Mouse (Mus musculus) MEL (cell line): Measurements from ENCODE around the gene Acta1. TPM values are rescaled to one million over a fixed set of nuclear protein-coding genes. Genes with fewer than 3 reads are reported as not detected.

Experiments used
- DNase-seq: peaks from one replicate; pipeline ENCODE4 v3.0.0; 2011; ENCODE audit warnings: low read depth, low spot score
- H3K27ac ChIP-seq: 2 replicates; pipeline ENCODE4 v1.5.1; 2012; ENCODE audit warnings: low read depth, mild to moderate bottlenecking, control low read depth, low read length, moderate library complexity; ENCODE audit not compliant: control insufficient read depth
- H3K27me3 ChIP-seq, 2 experiments: fragments of 150-350 bp in 1 of 2; sonication (generic) in 1 of 2; 2 replicates each; pipeline ENCODE4 v1.6.1; 2012; ENCODE audit warnings: low read length in 2 of 2, mild to moderate bottlenecking in 2 of 2, improper control_type of control experiment in 1 of 2, moderate library complexity in 1 of 2; ENCODE audit not compliant: insufficient read depth in 2 of 2, control insufficient read depth in 1 of 2
- H3K36me3 ChIP-seq, 2 experiments: 2 replicates each; pipeline ENCODE4 v1.6.1; 2012 to 2014; ENCODE audit warnings: low read length in 2 of 2, improper control_type of control experiment in 1 of 2, inconsistent platforms in 1 of 2, mild to moderate bottlenecking in 1 of 2; ENCODE audit not compliant: insufficient read depth in 2 of 2, control insufficient read depth in 1 of 2
- H3K4me1 ChIP-seq, 2 experiments: fragments of 150-350 bp in 1 of 2; sonication (generic) in 1 of 2; 2 replicates each; pipeline ENCODE4 v1.6.1; 2012; ENCODE audit warnings: low read length in 2 of 2, improper control_type of control experiment in 1 of 2, mild to moderate bottlenecking in 1 of 2; ENCODE audit not compliant: insufficient read depth in 2 of 2, control insufficient read depth in 1 of 2
- H3K4me3 ChIP-seq, 2 experiments: fragments of 150-350 bp in 1 of 2; sonication (generic) in 1 of 2; 2 replicates each; pipeline ENCODE4 v1.5.1; 2012; ENCODE audit warnings: low read depth in 2 of 2, low read length in 2 of 2, mild to moderate bottlenecking in 2 of 2, moderate library complexity in 2 of 2, control low read depth in 1 of 2, improper control_type of control experiment in 1 of 2; ENCODE audit not compliant: control insufficient read depth in 1 of 2, insufficient read depth in 1 of 2
- H3K79me2 ChIP-seq: 2 replicates; pipeline ENCODE4 v1.6.1; 2012; ENCODE audit warnings: mild to moderate bottlenecking, low read length, moderate library complexity; ENCODE audit not compliant: control insufficient read depth, poor library complexity, insufficient read depth
- H3K9ac ChIP-seq: 2 replicates; pipeline ENCODE4 v1.6.1; 2012; ENCODE audit warnings: low read depth, mild to moderate bottlenecking, control low read depth, low read length, moderate library complexity; ENCODE audit not compliant: control insufficient read depth, poor library complexity, severe bottlenecking
- H3K9me3 ChIP-seq: fragments of 150-350 bp; sonication (generic); replicated peaks from 2 replicates; pipeline ENCODE4 v1.6.1; 2012; ENCODE audit warnings: mild to moderate bottlenecking, low read length, improper control_type of control experiment, moderate library complexity; ENCODE audit not compliant: insufficient read depth
- BHLHE40 ChIP-seq: IDR thresholded peaks from 2 replicates; pipeline ENCODE4 v1.6.1; 2012; ENCODE audit warnings: low read depth, mild to moderate bottlenecking, inconsistent platforms, low read length, improper control_type of control experiment, borderline replicate concordance
- CHD2 ChIP-seq: IDR thresholded peaks from 2 replicates; pipeline ENCODE4 v1.6.1; 2011; ENCODE audit warnings: low read length, improper control_type of control experiment
- CTCF ChIP-seq, 3 experiments: IDR thresholded peaks in 2 of 3; conservative IDR thresholded peaks in 1 of 3; 2 replicates each; pipeline ENCODE4 v1.5.1; 2011 to 2012; ENCODE audit warnings: low read length in 3 of 3, low read depth in 2 of 3, mild to moderate bottlenecking in 2 of 3, improper control_type of control experiment in 1 of 3, inconsistent platforms in 1 of 3, mixed read lengths in 1 of 3, moderate library complexity in 1 of 3; ENCODE audit not compliant: control insufficient read depth in 1 of 3, insufficient read depth in 1 of 3, poor library complexity in 1 of 3, severe bottlenecking in 1 of 3
- ELF1 ChIP-seq: IDR thresholded peaks from 2 replicates; pipeline ENCODE4 v1.6.1; 2014; ENCODE audit warnings: low read depth, mild to moderate bottlenecking, inconsistent platforms, low read length, improper control_type of control experiment, moderate library complexity
- ETS1 ChIP-seq: IDR thresholded peaks from 2 replicates; pipeline ENCODE4 v1.6.1; 2012; ENCODE audit warnings: low read depth, mild to moderate bottlenecking, inconsistent platforms, low read length, improper control_type of control experiment, moderate library complexity
- GATA1 ChIP-seq: IDR thresholded peaks from 2 replicates; pipeline ENCODE4 v1.6.1; 2011; ENCODE audit warnings: low read depth, low read length, improper control_type of control experiment
- JUND ChIP-seq: IDR thresholded peaks from 2 replicates; pipeline ENCODE4 v1.6.1; 2011; ENCODE audit warnings: low read depth, mild to moderate bottlenecking, improper control_type of control experiment, low read length
- MEF2A ChIP-seq: IDR thresholded peaks from 2 replicates; pipeline ENCODE4 v1.6.1; 2014; ENCODE audit warnings: low read depth, mild to moderate bottlenecking, inconsistent platforms, low read length, improper control_type of control experiment; ENCODE audit not compliant: poor library complexity, insufficient replicate concordance, severe bottlenecking; ENCODE audit errors: extremely low read depth
- MYC ChIP-seq: IDR thresholded peaks from 2 replicates; pipeline ENCODE4 v1.6.1; 2011; ENCODE audit warnings: low read depth, mild to moderate bottlenecking, low read length, improper control_type of control experiment, moderate library complexity
- POLR2A ChIP-seq, 2 experiments: IDR thresholded peaks; 2 replicates each; pipeline ENCODE4 v1.6.1; 2011 to 2012; ENCODE audit warnings: low read length in 2 of 2, mild to moderate bottlenecking in 2 of 2, control low read depth in 1 of 2, improper control_type of control experiment in 1 of 2, low read depth in 1 of 2, moderate library complexity in 1 of 2; ENCODE audit not compliant: control insufficient read depth in 1 of 2, insufficient read depth in 1 of 2, poor library complexity in 1 of 2
- POLR2AphosphoS5 ChIP-seq: IDR thresholded peaks from 2 replicates; pipeline ENCODE4 v1.6.1; 2012; ENCODE audit warnings: low read depth, borderline replicate concordance, mild to moderate bottlenecking, inconsistent platforms, low read length, moderate library complexity, mixed read lengths
- SIN3A ChIP-seq: IDR thresholded peaks from 2 replicates; pipeline ENCODE4 v1.6.1; 2012; ENCODE audit warnings: low read length, improper control_type of control experiment, inconsistent platforms
- SMC3 ChIP-seq: IDR thresholded peaks from 2 replicates; pipeline ENCODE4 v1.6.1; 2011; ENCODE audit warnings: low read depth, low read length, improper control_type of control experiment
- TAL1 ChIP-seq: IDR thresholded peaks from 2 replicates; pipeline ENCODE4 v1.6.1; 2012; ENCODE audit warnings: mild to moderate bottlenecking, inconsistent platforms, low read length, moderate library complexity, mixed read lengths
- TBP ChIP-seq: IDR thresholded peaks from 2 replicates; pipeline ENCODE4 v1.8.0; 2011; ENCODE audit warnings: low read depth, low read length, improper control_type of control experiment
- USF1 ChIP-seq: IDR thresholded peaks from 2 replicates; pipeline ENCODE4 v1.6.1; 2014; ENCODE audit warnings: low read depth, mild to moderate bottlenecking, inconsistent platforms, low read length, improper control_type of control experiment, moderate library complexity
- USF2 ChIP-seq, 2 experiments: IDR thresholded peaks; 2 replicates each; pipeline ENCODE4 v1.6.1; 2011 to 2012; ENCODE audit warnings: improper control_type of control experiment in 2 of 2, low read length in 2 of 2, borderline replicate concordance in 1 of 2, inconsistent platforms in 1 of 2, low read depth in 1 of 2, mild to moderate bottlenecking in 1 of 2; ENCODE audit not compliant: insufficient read depth in 1 of 2
- ZKSCAN1 ChIP-seq: IDR thresholded peaks from 2 replicates; pipeline ENCODE4 v1.6.1; 2012; ENCODE audit warnings: low read depth, mild to moderate bottlenecking, inconsistent platforms, low read length, improper control_type of control experiment, moderate library complexity
- ZMIZ1 ChIP-seq: IDR thresholded peaks from 2 replicates; pipeline ENCODE4 v1.6.1; 2012; ENCODE audit warnings: low read depth, mild to moderate bottlenecking, inconsistent platforms, low read length, improper control_type of control experiment, moderate library complexity
- polyA plus RNA-seq, 2 experiments: library from polyadenylated mRNA; stranded (reverse) in 1 of 2; unstranded in 1 of 2; fragments of >175 nt in 1 of 2; fragments of >200 nt in 1 of 2; gene quantifications; 2 replicates each; pipeline versions ENCODE4 v1.2.1 to v1.2.4; 2012; ENCODE audit warnings: low replicate concordance in 2 of 2, low read depth in 1 of 2; ENCODE audit not compliant: insufficient read length in 2 of 2, insufficient read depth in 1 of 2, missing spikeins in 1 of 2
- total RNA-seq: library from RNA; depleted of rRNA; stranded (reverse); fragments of 300-350 nt; gene quantifications from 2 replicates; pipeline ENCODE4 v1.2.3, GENCODE M21; 2012

Acta1 gene
- total and polyA plus RNA-seq, 3 experiments: 0.23 to 0.32 TPM; not detected in 1

GRCm38 (mm10) chr8:123865786-123866185, 28.8 kb downstream of the Acta1 start:
- no peak for TF ChIP-seq JUND
- no peak for TF ChIP-seq MYC
- TF ChIP-seq BHLHE40: no peak
- no peak for TF ChIP-seq USF2 (IDR thresholded peaks at IDR 0.05; ENCODE audit: borderline replicate concordance in 1 of 2, insufficient read depth in 1 of 2, low read depth in 1 of 2, low read length in 2 of 2)
- no peak for TF ChIP-seq CTCF (IDR thresholded peaks at IDR 0.05 in 2 of 3, conservative IDR thresholded peaks at IDR 0.05 in 1 of 3; ENCODE audit: control insufficient read depth in 1 of 3, insufficient read depth in 1 of 3, low read depth in 2 of 3, low read length in 3 of 3, poor library complexity in 1 of 3, severe bottlenecking in 1 of 3)
- no peak for TF ChIP-seq TAL1
- no peak for TF ChIP-seq ZMIZ1
- TF ChIP-seq ETS1: no peak
- TF ChIP-seq GATA1: no peak
- TF ChIP-seq TBP: no peak
- no peak for TF ChIP-seq POLR2AphosphoS5
- TF ChIP-seq ELF1: no peak
- no peak for TF ChIP-seq MEF2A
- no peak for TF ChIP-seq CHD2
- TF ChIP-seq POLR2A (IDR thresholded peaks at IDR 0.05; ENCODE audit: control insufficient read depth in 1 of 2, insufficient read depth in 1 of 2, low read depth in 1 of 2, low read length in 2 of 2, poor library complexity in 1 of 2): no peak
- TF ChIP-seq ZKSCAN1: no peak
- Histone ChIP-seq H3K9me3 (no peaks in the 10 kb centered on the region), H3K27ac (no peak overlapping the region), H3K4me1 (peaks cover 6 to 17% of the 10 kb centered on the region in 2 experiments; a peak in 3 of 4 replicates), H3K27me3 (no peaks in the 10 kb centered on the region), H3K9ac (no peak overlapping the region), H3K4me3 (no peak overlapping the region), H3K36me3 (no peaks in the 10 kb centered on the region; a peak in 1 of 4 replicates), H3K79me2 (no peaks in the 10 kb centered on the region)
- DNase-seq: no peak

- Histone ChIP-seq H3K9me3 (no peaks in the 10 kb centered on the region), H3K36me3 (peaks cover 0 to 20% of the 10 kb centered on the region in 2 experiments; a peak in 2 of 4 replicates), H3K27ac (no peak overlapping the region), H3K27me3 (no peaks in the 10 kb centered on the region), H3K4me1 (peaks cover 6 to 28% of the 10 kb centered on the region in 2 experiments), H3K79me2 (peaks cover 35% of the 10 kb centered on the region), H3K4me3 (peak overlapping the region in 1 of 2 experiments; percentile 83; a peak in 1 of 4 replicates), H3K9ac (no peak overlapping the region)
- DNase-seq: no peak
- TF ChIP-seq USF1 (no peak), MEF2A (no peak), SIN3A (no peak), SMC3 (no peak)
- TF ChIP-seq, all 39 proteins: peak for 0
Measured at GRCm38 (mm10) chr8:123860386-123860785, 34.2 kb downstream of the Acta1 start.
